Mouse (Mus musculus): ENCODE measurements at regions not wholly inside any gene's neighbourhood (a gene's known extent, or its start where the extent isn't known, plus 50 kb on each side); places are given as distances from the start of the nearest gene placed in this dataset.

GRCm38 (mm10) chr13:88088259-88088658 is 733.0 kb upstream of the Edil3 start:
- no peak overlapping the region for H3K4me2 ChIP-seq (ENCODE audit: low read depth, low read length, severe bottlenecking)
- no peaks in the 10 kb centered on the region for H3K4me1 ChIP-seq (replicated peaks; ENCODE audit: control insufficient read depth, insufficient read depth, low read length)
- H3K4me3 ChIP-seq (ENCODE audit: low read depth, low read length) = no peak overlapping the region
- peak; percentile 81 for ATAC-seq (replicated peaks; ENCODE audit: low FRiP score)
- no peaks in the 10 kb centered on the region for H3K9me3 ChIP-seq (ENCODE audit: control insufficient read depth, low read length)
- no peak overlapping the region for H3K27ac ChIP-seq (ENCODE audit: low read depth, low read length)
- H3K9ac ChIP-seq (ENCODE audit: low read length) = no peak overlapping the region
- H3K27me3 ChIP-seq (ENCODE audit: control insufficient read depth, insufficient read depth, low read length) = no peaks in the 10 kb centered on the region
- H3K36me3 ChIP-seq (ENCODE audit: control insufficient read depth, insufficient read depth, low read length) = no peaks in the 10 kb centered on the region
- 20% methylated on average over 2 of the region's 2 CpGs for WGBS
- no peak for DNase-seq (ENCODE audit: low spot score)
